Mouse (Mus musculus) heart, postnatal 0 days (tissue): ENCODE measurements around the gene Prdm16.

ENCODE experiments used
- CTCF ChIP-seq: IDR thresholded peaks from 2 replicates; pipeline ENCODE4 v1.5.1; 2016; ENCODE audit warnings: antibody characterized with exemption, control low read depth, low read depth
- EP300 ChIP-seq: IDR thresholded peaks from 2 replicates; pipeline ENCODE4 v1.6.1; 2016; ENCODE audit warnings: antibody characterized with exemption, low read depth

DNA sequence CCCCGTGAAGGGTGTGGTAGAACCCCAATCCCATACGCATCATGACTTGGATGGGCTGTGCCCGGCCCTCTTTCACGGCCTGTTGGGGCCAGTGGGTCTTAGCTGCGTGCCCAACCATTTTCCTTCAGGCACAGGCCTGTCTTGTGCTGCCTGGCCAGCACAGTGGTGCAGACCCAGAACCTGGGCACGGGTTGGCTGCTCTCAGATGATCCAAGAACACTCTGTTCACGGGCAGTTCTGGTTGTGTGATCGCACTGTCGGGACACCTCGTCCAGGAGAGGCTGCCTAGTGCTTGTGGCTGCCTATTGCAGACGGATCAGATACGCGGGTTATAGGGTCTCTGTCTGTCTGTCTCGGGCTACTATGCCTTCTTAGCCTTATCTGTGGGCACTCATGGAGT, 154.0 kb downstream of the Prdm16 start:
- TF ChIP-seq CTCF (no peak), EP300 (no peak)
